Mouse (Mus musculus) mature B cell (primary cell): Measurements from ENCODE around the gene Ncbp3.

Experiments used
- in situ Hi-C: fragments of 300-500 bp; cut with MboI; formaldehyde crosslinking; loops from 2 replicates; pipeline ENCODE4 v1.14.3; 2019

Gene Ncbp3

GRCm38 (mm10) chr11:73137116-73137515 is 89.5 kb downstream of the Ncbp3 start:
- in situ Hi-C loops: no loop called here

- in situ Hi-C loops: no loop called here
These were observed 90.3 kb downstream of the Ncbp3 start, which contains the start of gene Haspin for GRCm38 (mm10) chr11:73137591-73138501. Haspin (minus strand) TSS chr11:73138294.
